Mouse (Mus musculus): ENCODE data around the gene Ylpm1.

- TF ChIP-seq CTCF (conservative IDR thresholded peaks at IDR 0.05; ENCODE audit: insufficient read depth, insufficient read length, low read depth, low read length) = no peak
- TF ChIP-seq POLR2A (IDR thresholded peaks at IDR 0.05; ENCODE audit: low read depth, low read length) = no peak
Observed at GRCm38 (mm10) chr12:85095859-85096258, 99.7 kb downstream of the Ylpm1 start.

All from kidney, adult 2 months (tissue).